Comparison of ENCODE assay signal across 8 mouse cellular contexts in the genomic region with DNA sequence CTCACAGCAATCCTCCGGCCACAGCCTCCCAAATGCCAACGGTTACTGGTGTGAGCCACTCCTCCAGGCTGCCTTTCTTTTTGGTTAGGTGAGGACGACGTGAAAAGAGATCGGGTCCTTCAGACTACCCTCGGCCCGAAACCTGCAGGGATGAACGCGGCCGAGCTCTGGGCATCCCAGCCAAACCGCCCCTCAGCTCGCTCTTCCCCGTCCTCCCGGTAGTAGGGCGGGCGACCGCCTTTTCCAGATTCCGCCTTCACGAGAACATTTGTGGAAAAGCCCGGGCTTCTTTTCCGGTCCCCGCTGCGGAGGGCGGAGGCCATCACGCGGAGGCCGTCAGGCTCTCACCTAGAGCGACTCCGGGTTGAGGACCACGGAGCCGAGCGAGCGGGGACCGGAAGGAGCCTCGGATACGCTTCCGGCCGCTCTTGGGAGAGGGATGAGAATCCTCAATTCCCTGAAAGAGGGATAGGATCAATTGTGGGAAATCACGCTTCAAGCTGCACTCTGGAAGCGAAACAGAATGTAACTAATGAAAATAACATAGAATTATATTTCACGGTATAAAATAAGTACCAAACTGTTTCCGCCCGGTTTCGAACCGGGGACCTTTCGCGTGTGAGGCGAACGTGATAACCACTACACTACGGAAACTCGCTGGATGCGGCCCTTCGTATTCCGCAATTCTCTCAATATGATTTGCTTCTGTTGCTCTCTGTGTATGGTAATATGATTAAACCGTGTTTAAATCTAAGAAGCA. TPM values are rescaled to one million over a fixed set of nuclear protein-coding genes. Genes with fewer than 3 reads are reported as not detected.
DNase-seq lines count a peak whose midpoint lies in the region; ATAC-seq and TF ChIP-seq lines count a peak whose summit lies in the region.

No protein-coding gene starts in this region.

- H3K36me3 ChIP-seq in MEL (ENCODE audit: control insufficient read depth in 1 of 2, insufficient read depth in 2 of 2, low read length in 2 of 2), result peaks cover 0 to 8% of the 10 kb centered on the region in 2 experiments; a peak in 2 of 4 replicates
- no peaks in the 10 kb centered on the region for H3K36me3 ChIP-seq in hindbrain, embryonic 13.5 days

- H3K4me3 ChIP-seq in MEL (ENCODE audit: control insufficient read depth in 1 of 2, insufficient read depth in 1 of 2, low read depth in 2 of 2, low read length in 2 of 2), result peak overlapping the region; percentile 32 to 83
- peak overlapping the region; percentile 68 for H3K4me3 ChIP-seq in hindbrain, embryonic 13.5 days

- no peaks in the 10 kb centered on the region; the same call in 1 of the 2 replicates for H3K79me2 ChIP-seq in MEL (ENCODE audit: control insufficient read depth, insufficient read depth, low read length, poor library complexity)

- peaks cover 0 to 5% of the 10 kb centered on the region in 2 experiments; a peak in 1 of 4 replicates for H3K4me1 ChIP-seq in MEL (ENCODE audit: control insufficient read depth in 1 of 2, insufficient read depth in 2 of 2, low read length in 2 of 2)
- peaks cover 15% of the 10 kb centered on the region for H3K4me1 ChIP-seq in hindbrain, embryonic 13.5 days (replicated peaks)

- TF ChIP-seq CTCF in MEL (IDR thresholded peaks at IDR 0.05 in 2 of 3, conservative IDR thresholded peaks at IDR 0.05 in 1 of 3; ENCODE audit: control insufficient read depth in 1 of 3, insufficient read depth in 1 of 3, low read depth in 2 of 3, low read length in 3 of 3, poor library complexity in 1 of 3, severe bottlenecking in 1 of 3), result no peak

- H3K27me3 ChIP-seq in MEL (ENCODE audit: control insufficient read depth in 1 of 2, insufficient read depth in 2 of 2, low read length in 2 of 2), result no peaks in the 10 kb centered on the region
- no peaks in the 10 kb centered on the region for H3K27me3 ChIP-seq in hindbrain, embryonic 13.5 days

- DNase-seq in MEL (ENCODE audit: low read depth, low spot score), result peak; percentile 93
- DNase-seq in cerebellum, postnatal 10 days, result peak; percentile 94 to 97
- peak; percentile 84 to 96 for DNase-seq in frontal cortex, postnatal 14 days (ENCODE audit: low spot score in 2 of 2)
- DNase-seq in layer of hippocampus, postnatal 36 days, result peak; percentile 90 to 93
- DNase-seq in lung, postnatal 25 days (ENCODE audit: low spot score), result peak; percentile 93
- peak; percentile 88 for DNase-seq in retina, adult 2 months (ENCODE audit: low read depth, low spot score)
- DNase-seq in thymus, postnatal 25 days, result peak; percentile 92

- peak overlapping the region; percentile 63 for H3K4me2 ChIP-seq in hindbrain, embryonic 13.5 days

- H3K27ac ChIP-seq in MEL (ENCODE audit: control insufficient read depth, low read depth, low read length), result peak overlapping the region; percentile 77
- H3K27ac ChIP-seq in hindbrain, embryonic 13.5 days, result peak overlapping the region; percentile 98

- H3K9me3 ChIP-seq in MEL (replicated peaks; ENCODE audit: insufficient read depth, low read length), result no peaks in the 10 kb centered on the region
- no peaks in the 10 kb centered on the region for H3K9me3 ChIP-seq in hindbrain, embryonic 13.5 days

- peak overlapping the region; percentile 82 for H3K9ac ChIP-seq in MEL (ENCODE audit: control insufficient read depth, low read depth, low read length, poor library complexity, severe bottlenecking)
- peak overlapping the region; percentile 88 for H3K9ac ChIP-seq in hindbrain, embryonic 13.5 days

- ATAC-seq in hindbrain, embryonic 13.5 days (ENCODE audit: low FRiP score), result peak; percentile 94

- under 1% methylated on average over 55 of the region's 55 CpGs for WGBS in hindbrain, embryonic 13.5 days

- TF ChIP-seq POLR2A in MEL (IDR thresholded peaks at IDR 0.05; ENCODE audit: control insufficient read depth in 1 of 2, insufficient read depth in 1 of 2, low read depth in 1 of 2, low read length in 2 of 2, poor library complexity in 1 of 2), result peak; percentile 67 to 72; a peak in 3 of 4 replicates

- no peak for TF ChIP-seq RAD21 in MEL (IDR thresholded peaks at IDR 0.05; ENCODE audit: low read depth, low read length)

- TF ChIP-seq EP300 in MEL (IDR thresholded peaks at IDR 0.05; ENCODE audit: low read depth in 1 of 2, low read length in 2 of 2), result no peak

TF ChIP-seq in MEL, 35 proteins besides CTCF, POLR2A, EP300 and RAD21:
- TF ChIP-seq TCF12 (IDR thresholded peaks at IDR 0.05; ENCODE audit: low read depth, low read length) (no peak), MAX (IDR thresholded peaks at IDR 0.05; ENCODE audit: low read length) (no peak), TBP (IDR thresholded peaks at IDR 0.05; ENCODE audit: low read depth, low read length) (peak; percentile 100), CHD1 (IDR thresholded peaks at IDR 0.05; ENCODE audit: low read depth, low read length) (no peak), ZMIZ1 (IDR thresholded peaks at IDR 0.05; ENCODE audit: low read depth, low read length) (no peak), UBTF (IDR thresholded peaks at IDR 0.05; ENCODE audit: borderline replicate concordance, insufficient read depth, low read depth, low read length) (peak; percentile 96; the same call in 1 of the 2 replicates), MYB (IDR thresholded peaks at IDR 0.05; ENCODE audit: low read depth, low read length) (no peak), GATA1 (IDR thresholded peaks at IDR 0.05; ENCODE audit: low read depth, low read length) (peak; percentile 39; the same call in 1 of the 2 replicates), POLR2AphosphoS2 (IDR thresholded peaks at IDR 0.05; ENCODE audit: low read length) (no peak), ZNF384 (IDR thresholded peaks at IDR 0.05; ENCODE audit: low read depth, low read length) (no peak)
TF ChIP-seq in MEL: peak in this region for 3.

RNA-seq across cellular contexts. Expression of gene Btn1a1, which starts 20.0 kb away (rescaled TPM):
- total RNA-seq in MEL (2012; rRNA removed), result 0.07 TPM in 1 of 2 replicates, not detected in the other
- polyA plus RNA-seq in MEL (2012; ENCODE audit: insufficient read depth in 1 of 2, insufficient read length in 2 of 2, low read depth in 1 of 2, low replicate concordance in 2 of 2, missing spikeins in 1 of 2), result under 1 TPM in 1 of 2 experiments, not detected in 1; 0.25 TPM
- polyA plus RNA-seq in hindbrain, embryonic 13.5 days (2015; fragmentation: Nextera tagmentation; extraction: Ambion mirVana), result 0.06 TPM in 1 of 2 replicates, not detected in the other
- total RNA-seq in layer of hippocampus, postnatal 36 days (2021), result not detected

RNA-seq across cellular contexts. Expression of gene Abt1, which starts 22.1 kb away (rescaled TPM):
- 12.5 and 16.2 TPM in 2 replicates for total RNA-seq in MEL (2012; rRNA removed)
- 10 to 100 TPM in 1 of 2 experiments, not detected in 1; 14.2 TPM for polyA plus RNA-seq in MEL (2012; ENCODE audit: insufficient read depth in 1 of 2, insufficient read length in 2 of 2, low read depth in 1 of 2, low replicate concordance in 2 of 2, missing spikeins in 1 of 2)
- 9.9 and 10.2 TPM in 2 replicates for polyA plus RNA-seq in hindbrain, embryonic 13.5 days (2015; fragmentation: Nextera tagmentation; extraction: Ambion mirVana)
- total RNA-seq in layer of hippocampus, postnatal 36 days (2021), result 1 to 10 TPM; 7.9 to 8.7 TPM

RNA-seq across cellular contexts. Expression of gene Btn2a2, which starts 42.9 kb away (rescaled TPM):
- total RNA-seq in MEL (2012; rRNA removed), result not detected in 2 replicates
- polyA plus RNA-seq in MEL (2012; ENCODE audit: insufficient read depth in 1 of 2, insufficient read length in 2 of 2, low read depth in 1 of 2, low replicate concordance in 2 of 2, missing spikeins in 1 of 2), result not detected
- polyA plus RNA-seq in hindbrain, embryonic 13.5 days (2015; fragmentation: Nextera tagmentation; extraction: Ambion mirVana), result 0.12 TPM in 1 of 2 replicates, not detected in the other
- total RNA-seq in layer of hippocampus, postnatal 36 days (2021), result under 1 TPM; 0.51 to 0.80 TPM

Comparison
In these comparisons a context has a peak if more than half of its experiments do, and no peak if none do; other contexts are left out.
1. Peak in every context shown above with its lines: DNase-seq, ATAC-seq, H3K4me3 ChIP-seq and H3K27ac ChIP-seq.